Mouse (Mus musculus) olfactory bulb, adult 2 months (tissue): Measurements from ENCODE around the gene Misp. TPM values are rescaled to one million over a fixed set of nuclear protein-coding genes. Genes with fewer than 3 reads are reported as not detected.
A peak's percentile ranks its signal among the peaks of the same experiment; 100 is the strongest.

Experiments used
- H3K27ac ChIP-seq: fragments of 200-500 bp; 2 replicates; pipeline ENCODE4 v1.5.1; 2012; ENCODE audit warnings: low read depth, low read length; ENCODE audit not compliant: insufficient read depth
- H3K4me1 ChIP-seq: fragments of 200-500 bp; 2 replicates; pipeline ENCODE4 v1.6.1; 2012; ENCODE audit warnings: low read length; ENCODE audit not compliant: control insufficient read depth, insufficient read depth
- H3K4me3 ChIP-seq: fragments of 200-500 bp; 2 replicates; pipeline ENCODE4 v1.5.1; 2012; ENCODE audit warnings: mild to moderate bottlenecking, low read depth, low read length, moderate library complexity; ENCODE audit not compliant: insufficient read depth
- CTCF ChIP-seq: fragments of 200-500 bp; IDR thresholded peaks from 2 replicates; pipeline ENCODE4 v1.5.1; 2012; ENCODE audit warnings: low read depth, mild to moderate bottlenecking, low read length, moderate library complexity; ENCODE audit not compliant: insufficient read depth
- POLR2A ChIP-seq: fragments of 200-500 bp; IDR thresholded peaks from 2 replicates; pipeline ENCODE4 v1.6.1; 2012; ENCODE audit warnings: mild to moderate bottlenecking, low read depth, low read length, moderate library complexity; ENCODE audit not compliant: insufficient read depth
- WGBS: fragments of 180-500 bp; shearing (Covaris S2); methylation state at CpG from one replicate; pipeline ENCODE4 v1.1.7; 2018; 5-methylcytosine and 5-hydroxymethylcytosine counted together
- polyA plus RNA-seq: library from polyadenylated mRNA; stranded (reverse); fragments of >200 nt; gene quantifications from 2 replicates; pipeline ENCODE4 v1.2.4, GENCODE M21; 2012; ENCODE audit warnings: low replicate concordance; ENCODE audit not compliant: missing spikeins, insufficient read depth, insufficient read length

Misp gene
- polyA plus RNA-seq, 1 experiment: not detected

DNA sequence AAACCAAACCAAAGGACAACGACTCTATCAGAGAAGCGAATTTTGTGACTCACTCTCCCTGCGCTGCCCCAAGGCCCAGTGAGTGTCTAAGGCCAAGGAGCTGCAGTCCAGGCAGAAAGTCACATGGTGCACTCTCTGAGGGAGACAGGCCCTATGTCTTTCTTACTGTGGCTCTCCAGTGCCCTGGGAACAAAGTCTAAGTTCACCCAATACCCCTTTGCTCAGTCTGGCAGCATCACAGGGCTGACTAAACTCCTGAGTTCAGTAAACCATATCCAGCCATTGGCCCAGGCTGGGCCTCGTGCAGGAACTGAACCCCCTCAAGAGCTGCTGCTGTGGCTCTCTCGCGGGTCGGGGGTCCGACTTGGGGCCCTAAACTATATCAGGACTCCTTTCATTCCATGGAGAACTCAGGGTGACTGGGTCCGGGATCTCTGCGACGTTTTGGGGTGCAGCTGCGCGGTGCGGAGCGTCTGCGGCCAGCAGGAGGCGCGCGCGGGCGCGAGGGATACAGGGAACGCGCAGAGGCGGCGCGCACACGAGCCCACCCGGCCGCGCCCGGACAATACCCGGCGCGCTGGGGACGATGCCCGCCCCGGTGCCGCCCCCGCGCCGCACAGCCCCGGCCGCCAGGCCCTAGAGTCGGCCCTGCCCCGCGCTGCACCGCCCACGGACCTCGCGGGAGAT, 27.6 kb upstream of the Misp start, which contains the start of gene Palm:
Palm (plus strand) TSS at position 522 of the 687 bp plus-strand sequence.
- Histone ChIP-seq H3K27ac (peak within 1 kb of the TSS; percentile 91), H3K4me1 (peaks cover 34% of the 10 kb centered on the region), H3K4me3 (peak within 1 kb of the TSS; percentile 90)
- TF ChIP-seq POLR2A (no peak), CTCF (peak; percentile 84)
- 5% methylated on average over 51 of the region's 51 CpGs for WGBS

DNA sequence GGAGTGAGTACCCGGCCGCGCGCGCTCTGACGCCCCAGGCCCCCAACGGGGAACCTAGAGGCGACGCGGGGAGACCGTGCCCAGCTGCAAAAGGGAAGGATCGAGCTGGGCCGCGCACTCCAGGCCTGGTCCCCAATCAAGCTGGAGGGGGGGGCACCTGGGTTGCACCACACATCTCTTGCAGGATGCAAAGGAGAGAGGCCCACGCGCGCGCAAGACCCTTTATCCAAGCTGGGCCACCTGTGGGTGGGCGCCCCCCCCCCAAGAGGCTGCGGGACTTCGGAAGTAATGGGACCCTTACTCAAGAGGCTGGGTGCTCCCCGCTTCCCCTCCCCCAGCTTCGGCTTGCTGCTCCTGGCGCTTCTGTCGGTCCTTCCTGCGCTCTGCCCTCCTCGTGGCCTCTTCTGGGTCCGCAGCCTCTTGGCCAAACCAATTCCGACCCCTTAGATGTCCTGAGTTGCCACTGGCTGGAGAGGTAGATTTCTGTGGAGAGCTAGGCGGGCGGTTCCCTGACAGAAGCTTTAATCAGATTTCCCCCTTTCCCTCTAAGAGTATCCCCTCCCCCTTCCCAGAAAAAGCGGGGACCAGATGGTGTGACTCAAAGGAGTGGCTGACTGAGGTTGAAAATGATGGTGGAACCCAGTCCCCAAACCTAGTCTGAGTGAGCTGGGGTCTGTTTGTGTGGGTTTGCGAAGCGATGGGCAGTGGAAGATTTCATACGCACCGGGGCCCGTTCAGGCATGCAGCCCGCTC, 26.9 kb upstream of the Misp start:
- Histone ChIP-seq H3K4me3 (peak overlapping the region; percentile 90), H3K27ac (peak overlapping the region; percentile 91), H3K4me1 (peaks cover 36% of the 10 kb centered on the region)
- WGBS: 3% methylated on average over 38 of the region's 38 CpGs
- TF ChIP-seq CTCF (no peak), POLR2A (no peak; the same call in 1 of the 2 replicates)

DNA sequence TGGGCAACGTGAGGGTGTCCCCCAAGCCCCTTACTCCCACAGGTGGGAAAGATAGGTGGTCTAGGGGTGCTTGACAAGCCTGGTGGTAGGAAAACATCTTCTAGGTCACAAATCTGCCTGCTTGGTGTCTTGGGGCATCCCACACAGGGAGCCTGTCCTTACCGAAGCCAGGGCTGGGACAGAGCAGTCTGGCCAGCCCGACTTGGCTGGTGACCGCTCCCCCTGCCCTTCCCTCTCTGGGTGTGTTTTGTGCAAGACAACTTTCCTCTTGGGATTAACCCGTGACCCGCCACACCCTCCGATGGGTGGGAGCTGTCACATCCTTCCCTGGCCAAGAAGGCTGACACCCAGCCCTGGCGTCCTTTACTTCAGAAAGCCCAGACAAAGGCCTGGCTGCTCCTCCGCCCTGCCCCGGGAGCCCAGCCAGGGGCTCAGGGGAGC, 26.3 kb upstream of the Misp start:
- peak overlapping the region; percentile 91 for H3K27ac ChIP-seq
- H3K4me3 ChIP-seq: peak overlapping the region; percentile 90
- peaks cover 36% of the 10 kb centered on the region for H3K4me1 ChIP-seq
- peak; percentile 38; the same call in 1 of the 2 replicates for TF ChIP-seq POLR2A
- no peak for TF ChIP-seq CTCF
- WGBS: 2% methylated on average over 10 of the region's 10 CpGs

DNA sequence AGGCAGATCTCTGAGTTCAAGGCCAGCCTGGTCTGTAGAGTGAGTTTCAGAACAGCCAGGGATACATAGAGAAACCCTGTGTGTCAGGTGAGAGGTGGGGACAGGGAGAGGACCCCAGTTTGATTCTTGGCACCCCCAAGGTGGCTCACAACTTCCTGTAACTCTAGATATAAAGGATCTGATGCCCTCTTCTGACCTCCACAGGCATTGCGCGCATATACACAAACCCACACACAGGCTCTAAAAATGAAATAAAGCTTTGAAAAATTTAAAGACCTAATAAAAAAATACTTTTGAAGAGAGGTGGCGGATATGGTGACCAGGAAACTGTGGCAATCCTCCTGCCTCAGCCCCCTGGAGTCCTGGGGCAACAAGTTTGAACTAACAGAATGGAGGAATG, 24.9 kb upstream of the Misp start:
- 95% methylated on average over 3 of the region's 3 CpGs for WGBS
- TF ChIP-seq POLR2A (no peak), CTCF (no peak)
- H3K4me1 ChIP-seq: peaks cover 44% of the 10 kb centered on the region

DNA sequence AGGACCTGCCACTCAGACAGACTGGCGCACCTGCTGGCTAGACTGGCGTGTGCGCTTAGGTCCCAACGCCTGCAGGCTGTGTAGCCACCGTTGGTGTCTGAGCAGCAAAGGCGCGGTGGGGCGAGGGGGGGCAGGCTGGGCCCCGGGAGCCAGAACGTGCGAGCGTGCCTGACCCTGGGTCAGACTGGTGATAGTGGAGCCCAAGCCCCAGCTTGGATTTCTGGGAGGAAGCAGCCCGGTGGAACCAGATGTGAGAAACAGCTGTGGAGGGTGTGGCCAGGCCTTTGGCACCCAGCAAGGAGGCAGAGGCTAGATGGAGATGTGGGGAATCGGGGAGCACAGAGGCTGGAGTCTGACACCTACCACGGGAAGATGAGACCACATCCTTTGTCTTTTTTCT, 23.5 kb upstream of the Misp start:
- WGBS: 44% methylated on average over 15 of the region's 15 CpGs
- Histone ChIP-seq H3K27ac (peak overlapping the region; percentile 49), H3K4me1 (peaks cover 57% of the 10 kb centered on the region), H3K4me3 (peak overlapping the region; percentile 4; the same call in 1 of the 2 replicates)
- TF ChIP-seq POLR2A (no peak), CTCF (no peak)

More for the DNA sequence above, 24.9 kb upstream of the Misp start:
- Histone ChIP-seq H3K4me3 (no peak overlapping the region), H3K27ac (no peak overlapping the region)

DNA sequence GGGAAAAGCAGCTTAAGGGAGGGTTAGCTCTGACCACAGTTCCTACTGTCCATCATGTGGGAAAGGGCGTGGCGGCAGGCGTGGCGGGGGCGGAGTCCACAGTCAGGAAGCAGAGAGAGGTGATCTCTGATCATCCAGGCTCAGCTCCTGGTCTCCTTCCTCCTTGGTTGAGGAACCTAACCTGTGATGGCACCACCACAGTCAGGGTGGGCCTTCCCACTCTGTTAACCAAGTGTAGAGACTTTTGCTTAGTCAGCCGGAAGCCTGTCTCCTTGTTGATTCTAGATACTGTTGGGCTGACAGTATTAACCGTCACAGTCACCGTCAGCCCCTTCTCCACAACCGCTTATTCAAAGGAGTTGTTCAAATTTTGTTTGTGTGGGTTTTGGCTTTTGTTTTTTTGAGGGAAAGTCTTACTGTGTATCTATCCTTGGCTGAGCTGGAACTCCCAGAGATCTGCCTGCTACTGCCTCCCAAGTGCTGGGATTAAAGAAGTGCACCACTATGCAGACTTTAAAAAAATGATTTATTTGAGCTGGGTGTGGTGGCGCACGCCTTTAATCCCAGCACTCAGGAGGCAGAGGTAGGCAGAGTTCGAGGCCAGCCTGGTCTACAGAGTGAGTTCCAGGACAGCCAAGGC, 22.4 kb upstream of the Misp start:
- Histone ChIP-seq H3K4me1 (peaks cover 59% of the 10 kb centered on the region), H3K27ac (peak overlapping the region; percentile 7), H3K4me3 (no peak overlapping the region)
- TF ChIP-seq POLR2A (no peak), CTCF (no peak)
- 76% methylated on average over 12 of the region's 12 CpGs for WGBS

DNA sequence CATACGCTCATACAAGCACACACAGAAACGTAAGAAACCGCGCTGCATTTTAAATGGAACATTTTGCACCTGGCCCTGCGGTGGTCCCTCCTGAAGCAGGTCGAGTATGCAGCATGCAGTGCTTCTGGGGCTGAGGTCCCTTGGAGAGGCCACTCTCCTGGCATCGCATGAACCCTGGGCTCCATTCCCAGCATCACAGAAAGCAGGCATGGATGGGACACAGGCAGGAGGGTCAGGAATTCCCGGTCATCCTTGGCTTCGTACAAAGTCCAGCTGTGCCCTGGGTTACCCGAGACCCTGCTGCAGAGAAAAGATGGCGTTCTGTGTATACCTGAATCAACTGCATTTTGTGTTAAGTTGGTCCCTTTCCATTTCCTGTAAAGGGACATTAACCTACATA, 20.3 kb upstream of the Misp start:
- 40% methylated on average over 11 of the region's 11 CpGs for WGBS
- no peak overlapping the region for H3K4me3 ChIP-seq
- TF ChIP-seq CTCF (no peak), POLR2A (no peak)
- peak overlapping the region; percentile 60 for H3K27ac ChIP-seq
- H3K4me1 ChIP-seq: peaks cover 69% of the 10 kb centered on the region

DNA sequence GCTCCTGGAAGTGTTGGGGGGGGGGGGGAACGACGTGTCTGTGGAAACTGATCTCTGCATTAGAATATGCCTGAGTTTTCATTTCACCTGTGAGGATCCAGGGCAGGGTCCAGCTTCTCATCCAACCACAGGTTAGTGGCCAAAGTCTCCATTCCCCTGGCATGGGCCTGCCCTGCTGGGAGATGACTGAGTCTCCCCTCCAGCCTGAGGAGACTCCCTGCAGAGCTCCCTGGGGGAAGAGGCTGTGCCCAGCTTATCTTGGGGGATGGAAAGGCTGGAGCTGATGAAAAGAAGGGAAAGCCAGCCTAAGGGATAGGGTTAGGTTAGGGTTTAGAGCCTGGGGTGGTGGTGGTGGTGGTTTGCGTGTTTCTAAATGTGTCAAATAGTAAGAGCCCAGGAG, 19.0 kb upstream of the Misp start:
- WGBS: 19% methylated on average over 3 of the region's 3 CpGs
- peaks cover 76% of the 10 kb centered on the region for H3K4me1 ChIP-seq
- H3K4me3 ChIP-seq: 0 out of 2 replicates have a peak overlapping the region, but pooled peaks have one; percentile 14
- peak overlapping the region; percentile 99 for H3K27ac ChIP-seq
- no peak for TF ChIP-seq CTCF
- no peak for TF ChIP-seq POLR2A

DNA sequence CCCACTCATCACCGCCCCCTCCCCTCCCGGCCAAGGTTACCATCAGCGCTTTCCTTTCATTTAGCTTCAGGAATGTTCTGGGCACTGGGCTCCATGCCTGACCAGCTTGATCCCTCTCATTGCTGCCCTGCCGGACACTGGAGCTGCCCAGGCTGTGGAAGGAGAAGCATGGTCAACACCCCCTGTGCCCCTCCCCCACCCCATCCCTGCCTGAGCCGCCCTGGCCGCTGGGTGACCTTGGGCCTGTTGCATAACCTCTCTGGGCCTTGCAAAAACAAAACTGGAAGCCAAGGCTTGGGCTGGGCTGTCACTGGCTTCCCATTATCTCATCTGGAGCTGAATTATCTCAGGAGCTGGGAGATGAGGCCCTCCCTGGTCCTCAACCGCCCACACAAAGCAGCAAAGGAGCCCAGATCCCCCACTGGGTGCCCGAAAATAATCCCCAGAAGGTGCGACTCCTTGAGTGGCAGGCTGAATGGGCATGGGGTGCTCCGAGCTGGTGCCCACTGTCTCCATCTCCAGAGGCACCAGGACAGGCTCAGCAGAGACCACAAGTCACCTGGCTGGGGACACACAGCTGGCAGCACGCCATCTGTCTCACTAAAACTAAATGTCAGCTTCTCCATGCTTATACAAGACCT, 18.3 kb upstream of the Misp start:
- TF ChIP-seq CTCF (no peak), POLR2A (no peak)
- peak overlapping the region; percentile 99 for H3K27ac ChIP-seq
- peak overlapping the region; percentile 14; the same call in 1 of the 2 replicates for H3K4me3 ChIP-seq
- 18% methylated on average over 11 of the region's 11 CpGs for WGBS
- peaks cover 74% of the 10 kb centered on the region for H3K4me1 ChIP-seq
